Mouse (Mus musculus): ENCODE results near the gene Xpo5. TPM values are rescaled to one million over a fixed set of nuclear protein-coding genes. Genes with fewer than 3 reads are reported as not detected.

Gene Xpo5
- polyA plus RNA-seq, 1 experiment from 2014 or later, result 57.0 TPM

DNA sequence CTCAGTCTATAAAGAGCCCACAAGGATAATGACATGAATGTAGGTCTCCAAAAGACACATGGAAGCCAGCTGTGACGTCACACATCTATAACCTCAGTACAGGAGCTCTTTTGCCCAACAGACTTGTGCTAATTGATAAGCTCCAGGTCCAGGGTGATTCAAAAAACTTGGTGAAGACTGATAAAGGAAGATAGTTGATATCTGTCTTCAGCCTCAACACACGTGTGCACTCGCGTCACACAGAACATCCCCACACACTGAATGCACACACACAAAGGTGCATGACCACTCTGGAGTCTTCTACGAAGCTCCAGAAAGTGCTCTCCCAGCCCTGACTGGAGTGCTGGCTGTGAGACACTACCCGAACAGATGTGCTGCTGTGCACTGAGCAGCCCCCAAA, 34.5 kb downstream of the Xpo5 start:
- Histone ChIP-seq H3K27ac (ENCODE audit: low read depth) (no peak overlapping the region), H3K4me1 (ENCODE audit: insufficient read depth) (no peaks in the 10 kb centered on the region), H3K4me3 (ENCODE audit: low read depth, low read length) (no peak overlapping the region), H3K9ac (no peak overlapping the region), H3K9me3 (ENCODE audit: low read depth, low read length) (no peaks in the 10 kb centered on the region), H3K27me3 (ENCODE audit: insufficient read depth, low read length) (no peaks in the 10 kb centered on the region), H3K4me2 (no peak overlapping the region), H3K36me3 (ENCODE audit: insufficient read depth) (peaks cover 84% of the 10 kb centered on the region)
- no peak for ATAC-seq (ENCODE audit: insufficient read depth)
- no peak for TF ChIP-seq CTCF (IDR thresholded peaks at IDR 0.05; ENCODE audit: low read depth)
- no peak for DNase-seq
- WGBS, result 93% methylated on average over 6 of the region's 6 CpGs

DNA sequence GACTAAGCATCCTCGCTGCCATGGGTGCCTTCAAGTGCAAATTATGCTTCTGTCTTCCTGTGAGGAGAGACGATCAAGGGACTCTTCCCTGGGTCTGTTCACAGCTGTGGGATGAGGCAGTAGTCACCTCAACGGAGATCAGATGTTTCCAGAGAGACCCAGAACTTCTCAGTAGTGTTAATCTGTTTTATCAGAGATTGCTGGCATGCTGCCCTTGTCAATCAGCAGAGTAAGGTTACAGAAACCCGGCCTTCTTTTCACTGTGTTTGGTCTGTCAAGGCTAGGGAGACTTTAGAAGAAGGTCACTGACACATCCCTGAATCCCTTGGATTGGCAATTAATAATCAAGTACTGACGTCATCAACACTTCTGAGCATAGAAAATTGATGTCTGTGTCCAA, 34.9 kb downstream of the Xpo5 start:
- no peaks in the 10 kb centered on the region for H3K4me1 ChIP-seq (ENCODE audit: insufficient read depth)
- TF ChIP-seq CTCF (IDR thresholded peaks at IDR 0.05; ENCODE audit: low read depth), result no peak
- no peak overlapping the region for H3K4me3 ChIP-seq (ENCODE audit: low read depth, low read length)
- no peaks in the 10 kb centered on the region for H3K27me3 ChIP-seq (ENCODE audit: insufficient read depth, low read length)
- no peak for ATAC-seq (ENCODE audit: insufficient read depth)
- DNase-seq, result no peak
- no peaks in the 10 kb centered on the region for H3K9me3 ChIP-seq (ENCODE audit: low read depth, low read length)
- 76% methylated on average over 5 of the region's 5 CpGs for WGBS
- H3K4me2 ChIP-seq, result no peak overlapping the region
- H3K9ac ChIP-seq, result no peak overlapping the region
- peaks cover 88% of the 10 kb centered on the region for H3K36me3 ChIP-seq (ENCODE audit: insufficient read depth)
- H3K27ac ChIP-seq (ENCODE audit: low read depth), result no peak overlapping the region

DNA sequence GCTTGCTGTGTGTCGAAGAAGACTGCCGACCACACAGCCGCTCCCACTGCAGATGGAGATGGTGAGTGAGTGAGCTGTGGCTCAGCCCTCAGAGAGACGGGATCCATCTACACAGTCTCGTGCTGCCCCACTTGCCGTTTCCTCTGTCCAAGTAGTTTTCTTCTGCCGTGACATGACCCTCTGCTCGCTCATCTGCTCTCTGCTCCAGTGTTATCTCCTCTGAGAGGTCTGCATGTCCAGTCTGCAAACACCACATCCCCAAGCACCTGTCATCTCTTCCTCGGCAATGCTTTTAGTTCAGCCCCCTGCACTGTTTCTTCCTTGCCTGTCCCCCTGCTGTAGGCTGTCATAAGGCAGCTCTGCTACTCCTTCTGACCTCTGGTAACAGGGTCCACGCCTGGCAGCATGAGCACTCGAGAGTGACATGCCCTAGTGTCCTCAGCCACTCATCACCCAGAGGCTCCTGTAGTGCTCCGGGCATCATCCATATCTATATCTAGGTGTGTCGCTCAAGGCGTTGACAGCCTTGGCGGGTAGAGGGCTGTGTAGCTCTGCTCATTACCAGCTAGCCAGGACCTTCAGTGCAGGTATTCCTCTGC, 37.0 kb downstream of the Xpo5 start:
- whole genome bisulfite sequencing, result 77% methylated on average over 15 of the region's 15 CpGs
- Histone ChIP-seq H3K4me1 (ENCODE audit: insufficient read depth) (no peaks in the 10 kb centered on the region), H3K9ac (no peak overlapping the region), H3K27me3 (ENCODE audit: insufficient read depth, low read length) (no peaks in the 10 kb centered on the region), H3K27ac (ENCODE audit: low read depth) (no peak overlapping the region), H3K4me2 (no peak overlapping the region), H3K4me3 (ENCODE audit: low read depth, low read length) (no peak overlapping the region), H3K9me3 (ENCODE audit: low read depth, low read length) (no peaks in the 10 kb centered on the region), H3K36me3 (ENCODE audit: insufficient read depth) (peaks cover 88% of the 10 kb centered on the region)
- no peak for ATAC-seq (ENCODE audit: insufficient read depth)
- no peak for TF ChIP-seq CTCF (IDR thresholded peaks at IDR 0.05; ENCODE audit: low read depth)
- DNase-seq, result no peak

DNA sequence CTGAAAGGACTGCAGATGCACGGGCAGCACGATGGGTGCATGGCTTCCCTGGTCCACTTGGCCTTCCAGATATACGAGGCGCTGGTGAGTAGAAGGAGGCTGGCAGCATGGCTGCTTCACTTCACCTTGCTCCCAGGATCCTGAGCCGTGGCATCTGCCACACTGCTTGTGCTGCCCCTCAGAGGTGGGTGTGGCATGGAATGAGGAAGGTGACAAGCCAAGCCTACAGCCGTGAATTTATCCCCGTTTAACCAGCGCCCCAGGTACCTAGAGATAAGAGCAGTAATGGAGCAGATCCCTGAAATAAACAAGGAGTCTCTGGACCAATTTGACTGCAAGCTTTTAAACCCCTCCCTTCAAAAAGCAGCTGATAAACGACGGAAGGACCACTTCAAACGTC, 38.9 kb downstream of the Xpo5 start:
- peaks cover 96% of the 10 kb centered on the region for H3K36me3 ChIP-seq (ENCODE audit: insufficient read depth)
- no peaks in the 10 kb centered on the region for H3K27me3 ChIP-seq (ENCODE audit: insufficient read depth, low read length)
- H3K9me3 ChIP-seq (ENCODE audit: low read depth, low read length), result no peaks in the 10 kb centered on the region
- ATAC-seq (ENCODE audit: insufficient read depth) (no peak), DNase-seq (no peak)
- no peak overlapping the region for H3K4me3 ChIP-seq (ENCODE audit: low read depth, low read length)
- H3K4me2 ChIP-seq, result no peak overlapping the region
- no peak overlapping the region for H3K27ac ChIP-seq (ENCODE audit: low read depth)
- H3K9ac ChIP-seq, result no peak overlapping the region
- WGBS, result 62% methylated on average over 11 of the region's 11 CpGs
- TF ChIP-seq CTCF (IDR thresholded peaks at IDR 0.05; ENCODE audit: low read depth), result no peak
- no peaks in the 10 kb centered on the region for H3K4me1 ChIP-seq (ENCODE audit: insufficient read depth)

DNA sequence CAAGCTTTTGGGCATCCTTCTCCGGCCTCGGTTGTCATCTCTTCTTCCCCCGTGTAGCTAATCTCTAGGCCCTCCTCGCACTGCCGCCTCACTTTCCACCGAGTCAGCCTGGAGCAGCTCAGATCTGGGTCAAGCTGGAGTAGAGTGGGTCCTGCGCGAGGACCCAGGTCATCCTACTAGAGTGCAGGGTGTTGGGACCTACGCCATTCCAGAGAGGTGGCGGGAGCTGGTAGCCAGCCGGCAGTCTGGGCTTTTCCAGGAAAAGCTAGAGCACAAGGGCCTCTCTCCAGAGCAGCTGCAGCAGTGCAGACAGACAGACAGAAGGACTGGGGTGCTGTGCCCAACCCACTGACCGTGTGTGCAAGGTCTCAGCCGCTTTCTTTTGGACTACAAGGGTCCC, 39.7 kb downstream of the Xpo5 start:
- WGBS, result 80% methylated on average over 13 of the region's 13 CpGs
- no peak for DNase-seq
- Histone ChIP-seq H3K27me3 (ENCODE audit: insufficient read depth, low read length) (no peaks in the 10 kb centered on the region), H3K9ac (no peak overlapping the region), H3K9me3 (ENCODE audit: low read depth, low read length) (no peaks in the 10 kb centered on the region), H3K27ac (ENCODE audit: low read depth) (no peak overlapping the region), H3K4me3 (ENCODE audit: low read depth, low read length) (no peak overlapping the region), H3K36me3 (ENCODE audit: insufficient read depth) (peaks cover 93% of the 10 kb centered on the region), H3K4me1 (ENCODE audit: insufficient read depth) (peaks cover 6% of the 10 kb centered on the region; the same call in 1 of the 2 replicates), H3K4me2 (no peak overlapping the region)
- ATAC-seq (ENCODE audit: insufficient read depth), result no peak
- no peak for TF ChIP-seq CTCF (IDR thresholded peaks at IDR 0.05; ENCODE audit: low read depth)

DNA sequence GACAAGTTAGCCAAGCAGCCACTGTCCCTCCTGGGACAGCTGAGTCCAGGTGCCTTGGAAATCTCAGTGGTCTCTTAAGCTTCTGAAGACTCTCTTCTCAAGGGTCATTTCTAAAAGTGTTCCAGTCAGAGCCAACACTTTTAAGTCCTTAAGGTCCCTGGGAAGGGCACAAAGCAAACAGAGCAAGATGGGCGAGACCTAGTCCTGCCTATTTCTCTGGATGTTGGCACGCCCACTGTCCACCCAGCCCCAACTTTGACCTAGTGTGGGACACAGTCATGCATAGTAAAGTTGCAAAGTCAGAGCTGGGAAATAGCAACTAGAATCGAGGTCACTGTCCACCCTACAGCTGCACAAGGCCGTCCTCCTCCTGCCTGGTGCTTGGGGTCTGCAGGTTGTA, 40.4 kb downstream of the Xpo5 start:
- Histone ChIP-seq H3K4me1 (ENCODE audit: insufficient read depth) (peaks cover 6% of the 10 kb centered on the region; the same call in 1 of the 2 replicates), H3K4me2 (no peak overlapping the region), H3K27me3 (ENCODE audit: insufficient read depth, low read length) (no peaks in the 10 kb centered on the region), H3K36me3 (ENCODE audit: insufficient read depth) (peaks cover 90% of the 10 kb centered on the region), H3K4me3 (ENCODE audit: low read depth, low read length) (no peak overlapping the region), H3K27ac (ENCODE audit: low read depth) (no peak overlapping the region), H3K9ac (no peak overlapping the region), H3K9me3 (ENCODE audit: low read depth, low read length) (no peaks in the 10 kb centered on the region)
- no peak for TF ChIP-seq CTCF (IDR thresholded peaks at IDR 0.05; ENCODE audit: low read depth)
- DNase-seq, result no peak
- WGBS, result 69% methylated on average over 4 of the region's 4 CpGs
- no peak for ATAC-seq (ENCODE audit: insufficient read depth)

DNA sequence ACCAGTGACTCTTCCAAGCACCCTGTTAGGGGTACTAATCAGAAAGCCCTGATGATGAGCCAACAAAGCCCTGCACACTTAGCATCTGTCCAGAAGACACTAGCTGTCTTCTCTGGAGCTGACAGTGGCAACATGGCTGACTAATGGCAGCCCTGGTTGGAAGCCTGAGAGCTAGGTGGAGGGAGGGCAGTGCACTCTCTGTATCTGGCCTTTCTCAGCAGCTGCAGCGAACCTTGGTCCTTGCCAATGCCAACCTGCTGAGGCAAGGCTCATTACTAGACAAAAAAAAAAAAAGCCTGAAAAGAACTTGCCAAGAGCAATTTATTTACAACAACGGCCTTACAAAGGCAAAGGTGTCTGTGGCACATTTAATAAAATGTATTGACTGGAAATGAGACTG, 41.0 kb downstream of the Xpo5 start:
- no peak for TF ChIP-seq CTCF (IDR thresholded peaks at IDR 0.05; ENCODE audit: low read depth)
- WGBS, result 83% methylated on average over 2 of the region's 2 CpGs
- Histone ChIP-seq H3K27ac (ENCODE audit: low read depth) (no peak overlapping the region), H3K36me3 (ENCODE audit: insufficient read depth) (peaks cover 84% of the 10 kb centered on the region), H3K4me3 (ENCODE audit: low read depth, low read length) (no peak overlapping the region), H3K4me2 (no peak overlapping the region), H3K9ac (no peak overlapping the region), H3K9me3 (ENCODE audit: low read depth, low read length) (no peaks in the 10 kb centered on the region), H3K27me3 (ENCODE audit: insufficient read depth, low read length) (no peaks in the 10 kb centered on the region), H3K4me1 (ENCODE audit: insufficient read depth) (peaks cover 6% of the 10 kb centered on the region; the same call in 1 of the 2 replicates)
- no peak for DNase-seq
- no peak for ATAC-seq (ENCODE audit: insufficient read depth)
